Mouse (Mus musculus) hindbrain, embryonic 13.5 days (tissue): ENCODE measurements around the gene Lin7c. TPM values are rescaled to one million over a fixed set of nuclear protein-coding genes. Genes with fewer than 3 reads are reported as not detected.
A peak's percentile ranks its signal among the peaks of the same experiment; 100 is the strongest.

Source experiments
- ATAC-seq: fragments of 200-750 bp; cut with Nextera tagmentation; 2 replicates; pipeline ENCODE4 v1.8.0; 2017; ENCODE audit warnings: moderate TSS enrichment; ENCODE audit not compliant: low FRiP score
- H3K27ac ChIP-seq: fragments of 300-500 bp; sonication (generic); 2 replicates; pipeline ENCODE4 v1.5.1; 2015; ENCODE audit warnings: inconsistent platforms, mild to moderate bottlenecking, moderate library complexity
- H3K27me3 ChIP-seq: fragments of 300-500 bp; sonication (generic); 2 replicates; pipeline ENCODE4 v1.6.1; 2015; ENCODE audit warnings: mild to moderate bottlenecking, inconsistent platforms
- H3K36me3 ChIP-seq: fragments of 300-500 bp; sonication (generic); 2 replicates; pipeline ENCODE4 v1.6.1; 2015; ENCODE audit warnings: mild to moderate bottlenecking, inconsistent platforms
- H3K4me1 ChIP-seq: fragments of 300-500 bp; sonication (generic); replicated peaks from 2 replicates; pipeline ENCODE4 v1.6.1; 2015; ENCODE audit warnings: inconsistent platforms
- H3K4me2 ChIP-seq: fragments of 300-500 bp; sonication (generic); 2 replicates; pipeline ENCODE4 v1.6.1; 2015; ENCODE audit warnings: inconsistent platforms, mild to moderate bottlenecking, moderate library complexity
- H3K4me3 ChIP-seq: fragments of 300-500 bp; sonication (generic); 2 replicates; pipeline ENCODE4 v1.5.1; 2015; ENCODE audit warnings: mild to moderate bottlenecking, inconsistent platforms
- H3K9ac ChIP-seq: fragments of 300-500 bp; sonication (generic); 2 replicates; pipeline ENCODE4 v1.6.1; 2015; ENCODE audit warnings: mild to moderate bottlenecking, inconsistent platforms
- H3K9me3 ChIP-seq: fragments of 300-500 bp; sonication (generic); 2 replicates; pipeline ENCODE4 v1.6.1; 2016; ENCODE audit warnings: inconsistent platforms
- WGBS: fragments of 180-500 bp; shearing (Covaris S2); methylation state at CpG from one replicate; pipeline ENCODE4 v1.1.7; 2015; 5-methylcytosine and 5-hydroxymethylcytosine counted together
- polyA plus RNA-seq: library from polyadenylated mRNA; unstranded; fragments of >200 nt; fragmentation: Nextera tagmentation; extraction: Ambion mirVana; gene quantifications from 2 replicates; pipeline ENCODE4 v1.2.1, GENCODE M21; 2015

Gene Lin7c
- polyA plus RNA-seq, 1 experiment from 2014 or later: 176 TPM

- WGBS: under 1% methylated on average over 33 of the region's 34 CpGs
- Histone ChIP-seq H3K9ac (peak overlapping the region; percentile 98), H3K4me1 (peaks cover 21% of the 10 kb centered on the region), H3K9me3 (no peaks in the 10 kb centered on the region), H3K27me3 (no peaks in the 10 kb centered on the region), H3K4me2 (peak overlapping the region; percentile 77), H3K36me3 (peaks cover 20% of the 10 kb centered on the region), H3K4me3 (peak overlapping the region; percentile 97), H3K27ac (peak overlapping the region; percentile 95)
- peak; percentile 93 for ATAC-seq
These were observed 378 bp downstream of the Lin7c start for GRCm38 (mm10) chr2:109891031-109891430.

- Histone ChIP-seq H3K27ac (peak overlapping the region; percentile 95), H3K4me1 (peaks cover 21% of the 10 kb centered on the region), H3K4me3 (peak overlapping the region; percentile 97), H3K36me3 (peaks cover 24% of the 10 kb centered on the region), H3K4me2 (peak overlapping the region; percentile 77), H3K9me3 (no peaks in the 10 kb centered on the region), H3K27me3 (no peaks in the 10 kb centered on the region), H3K9ac (peak overlapping the region; percentile 98)
- WGBS: 21% methylated on average over 4 of the region's 4 CpGs
- no peak for ATAC-seq
These were observed 818 bp downstream of the Lin7c start for GRCm38 (mm10) chr2:109891471-109891870.

- WGBS: 87% methylated on average over 7 of the region's 7 CpGs
- Histone ChIP-seq H3K27me3 (no peaks in the 10 kb centered on the region), H3K4me1 (peaks cover 21% of the 10 kb centered on the region), H3K9me3 (no peaks in the 10 kb centered on the region), H3K4me3 (no peak overlapping the region), H3K36me3 (peaks cover 58% of the 10 kb centered on the region), H3K27ac (no peak overlapping the region), H3K4me2 (no peak overlapping the region), H3K9ac (no peak overlapping the region)
- no peak for ATAC-seq
These were observed 5.7 kb downstream of the Lin7c start for GRCm38 (mm10) chr2:109896311-109896710.

GRCm38 (mm10) chr2:109902869-109903268 lies 12.2 kb downstream of the Lin7c start:
- 80% methylated on average over 7 of the region's 7 CpGs for WGBS
- Histone ChIP-seq H3K4me2 (no peak overlapping the region), H3K9me3 (no peaks in the 10 kb centered on the region), H3K4me1 (no peaks in the 10 kb centered on the region), H3K27me3 (no peaks in the 10 kb centered on the region), H3K27ac (no peak overlapping the region), H3K9ac (no peak overlapping the region), H3K4me3 (no peak overlapping the region), H3K36me3 (peaks cover 35% of the 10 kb centered on the region)
- ATAC-seq: 0 out of 2 replicates have a peak, but pooled peaks have one; percentile 25

- peak; percentile 65 for ATAC-seq
These were observed 13.6 kb downstream of the Lin7c start for GRCm38 (mm10) chr2:109904171-109904821.

GRCm38 (mm10) chr2:109909122-109909521 lies 18.5 kb downstream of the Lin7c start:
- H3K4me2 ChIP-seq: no peak overlapping the region
- H3K9me3 ChIP-seq: no peaks in the 10 kb centered on the region
- H3K27ac ChIP-seq: no peak overlapping the region
- no peak for ATAC-seq
- no peak overlapping the region for H3K4me3 ChIP-seq
- H3K4me1 ChIP-seq: no peaks in the 10 kb centered on the region
- no peaks in the 10 kb centered on the region for H3K27me3 ChIP-seq
- WGBS: 71% methylated on average over 2 of the region's 2 CpGs
- no peak overlapping the region for H3K9ac ChIP-seq
- no peaks in the 10 kb centered on the region for H3K36me3 ChIP-seq

More at GRCm38 (mm10) chr2:109904171-109904821, 13.6 kb downstream of the Lin7c start:
- Histone ChIP-seq H3K4me1 (no peaks in the 10 kb centered on the region), H3K36me3 (peaks cover 25% of the 10 kb centered on the region), H3K4me2 (no peak overlapping the region), H3K4me3 (no peak overlapping the region), H3K27ac (no peak overlapping the region), H3K9ac (no peak overlapping the region), H3K27me3 (no peaks in the 10 kb centered on the region), H3K9me3 (no peaks in the 10 kb centered on the region)
- 0% methylated on average over 7 of the region's 7 CpGs for WGBS

- no peak overlapping the region for H3K27ac ChIP-seq
- WGBS: 96% methylated on average over 8 of the region's 8 CpGs
- H3K36me3 ChIP-seq: no peaks in the 10 kb centered on the region
- no peak overlapping the region for H3K4me2 ChIP-seq
- no peak overlapping the region for H3K4me3 ChIP-seq
- peaks cover 5% of the 10 kb centered on the region for H3K4me1 ChIP-seq
- H3K9ac ChIP-seq: no peak overlapping the region
- H3K27me3 ChIP-seq: 0 out of 2 replicates have a peak, but pooled peaks cover 4% of the 10 kb centered on the region
- no peak for ATAC-seq
- no peaks in the 10 kb centered on the region for H3K9me3 ChIP-seq
These were observed 21.6 kb downstream of the Lin7c start for GRCm38 (mm10) chr2:109912216-109912615.

- Histone ChIP-seq H3K27me3 (0 out of 2 replicates have a peak, but pooled peaks cover 4% of the 10 kb centered on the region), H3K4me1 (peaks cover 5% of the 10 kb centered on the region), H3K9me3 (no peaks in the 10 kb centered on the region), H3K4me2 (no peak overlapping the region), H3K4me3 (no peak overlapping the region), H3K27ac (no peak overlapping the region), H3K36me3 (no peaks in the 10 kb centered on the region), H3K9ac (no peak overlapping the region)
- 81% methylated on average over 12 of the region's 12 CpGs for WGBS
- ATAC-seq: no peak
These were observed 22.1 kb downstream of the Lin7c start for GRCm38 (mm10) chr2:109912766-109913165.

- no peak for ATAC-seq
- Histone ChIP-seq H3K4me1 (peaks cover 6% of the 10 kb centered on the region), H3K4me2 (no peak overlapping the region), H3K27ac (no peak overlapping the region), H3K9ac (no peak overlapping the region), H3K9me3 (no peaks in the 10 kb centered on the region), H3K4me3 (no peak overlapping the region), H3K27me3 (0 out of 2 replicates have a peak, but pooled peaks cover 4% of the 10 kb centered on the region), H3K36me3 (no peaks in the 10 kb centered on the region)
- WGBS: 63% methylated on average over 8 of the region's 8 CpGs
These were observed 22.6 kb downstream of the Lin7c start for GRCm38 (mm10) chr2:109913241-109913640.

GRCm38 (mm10) chr2:109914601-109915000 lies 23.9 kb downstream of the Lin7c start:
- Histone ChIP-seq H3K9me3 (no peaks in the 10 kb centered on the region), H3K36me3 (no peaks in the 10 kb centered on the region), H3K27ac (no peak overlapping the region), H3K9ac (no peak overlapping the region), H3K4me3 (no peak overlapping the region), H3K27me3 (0 out of 2 replicates have a peak, but pooled peaks cover 4% of the 10 kb centered on the region), H3K4me1 (peaks cover 20% of the 10 kb centered on the region), H3K4me2 (no peak overlapping the region)
- ATAC-seq: no peak

GRCm38 (mm10) chr2:109916782-109917495 lies 26.3 kb downstream of the Lin7c start:
- Histone ChIP-seq H3K4me3 (peak overlapping the region; percentile 86), H3K4me1 (peaks cover 38% of the 10 kb centered on the region), H3K9me3 (no peaks in the 10 kb centered on the region), H3K27ac (peak overlapping the region; percentile 95; the same call in 1 of the 2 replicates), H3K27me3 (0 out of 2 replicates have a peak, but pooled peaks cover 4% of the 10 kb centered on the region), H3K4me2 (peak overlapping the region; percentile 92), H3K36me3 (no peaks in the 10 kb centered on the region), H3K9ac (peak overlapping the region; percentile 95; the same call in 1 of the 2 replicates)
- 2% methylated on average over 11 of the region's 11 CpGs for WGBS
- ATAC-seq: peak; percentile 0

GRCm38 (mm10) chr2:109917496-109918413 lies 27.1 kb downstream of the Lin7c start, which contains the start of gene Lgr4:
Lgr4 (plus strand) TSS chr2:109917647.
- Histone ChIP-seq H3K36me3 (no peaks in the 10 kb centered on the region), H3K4me2 (peak within 1 kb of the TSS; percentile 92), H3K27ac (peak within 1 kb of the TSS; percentile 95), H3K27me3 (0 out of 2 replicates have a peak, but pooled peaks cover 4% of the 10 kb centered on the region), H3K4me3 (peak within 1 kb of the TSS; percentile 86), H3K4me1 (peaks cover 38% of the 10 kb centered on the region), H3K9me3 (no peaks in the 10 kb centered on the region), H3K9ac (peak within 1 kb of the TSS; percentile 95)
- under 1% methylated on average over 83 of the region's 111 CpGs for WGBS
- peak; percentile 96 for ATAC-seq
